Mouse (Mus musculus): ENCODE data around the gene Gm20388. TPM values are rescaled to one million over a fixed set of nuclear protein-coding genes. Genes with fewer than 3 reads are reported as not detected.

Gm20388 gene
- polyA plus RNA-seq, 1 experiment from 2014 or later: 12.4 TPM

- no peak overlapping the region for H3K9ac ChIP-seq (ENCODE audit: low read depth, low read length)
- no peaks in the 10 kb centered on the region for H3K4me1 ChIP-seq (ENCODE audit: control insufficient read depth, insufficient read depth, low read depth, low read length)
- no peak overlapping the region for H3K27ac ChIP-seq (ENCODE audit: low read depth, low read length)
- 3% methylated on average over 12 of the region's 12 CpGs for WGBS
- no peak for ATAC-seq
- no peaks in the 10 kb centered on the region for H3K36me3 ChIP-seq (ENCODE audit: control insufficient read depth, insufficient read depth, low read length)
- H3K4me2 ChIP-seq (ENCODE audit: low read length): no peak overlapping the region
- H3K4me3 ChIP-seq (ENCODE audit: low read length): no peak overlapping the region
- peaks cover 66% of the 10 kb centered on the region for H3K27me3 ChIP-seq (replicated peaks; ENCODE audit: control insufficient read depth, insufficient read depth, low read length)
- peaks cover 3% of the 10 kb centered on the region for H3K9me3 ChIP-seq (ENCODE audit: control insufficient read depth, low read length)
These were observed 1160.8 kb downstream of the Gm20388 start for GRCm38 (mm10) chr8:121071454-121071853.

GRCm38 (mm10) chr8:121072406-121073130, 1161.9 kb downstream of the Gm20388 start:
- Histone ChIP-seq H3K9me3 (ENCODE audit: control insufficient read depth, low read length) (peaks cover 3% of the 10 kb centered on the region), H3K9ac (ENCODE audit: low read depth, low read length) (no peak overlapping the region), H3K36me3 (ENCODE audit: control insufficient read depth, insufficient read depth, low read length) (no peaks in the 10 kb centered on the region), H3K27me3 (replicated peaks; ENCODE audit: control insufficient read depth, insufficient read depth, low read length) (peaks cover 77% of the 10 kb centered on the region), H3K4me1 (ENCODE audit: control insufficient read depth, insufficient read depth, low read depth, low read length) (no peaks in the 10 kb centered on the region), H3K4me3 (ENCODE audit: low read length) (no peak overlapping the region), H3K4me2 (ENCODE audit: low read length) (no peak overlapping the region), H3K27ac (ENCODE audit: low read depth, low read length) (no peak overlapping the region)
- 8% methylated on average over 11 of the region's 11 CpGs for WGBS
- no peak for ATAC-seq

- no peak overlapping the region for H3K27ac ChIP-seq (ENCODE audit: low read depth, low read length)
- 0 out of 2 replicates have a peak overlapping the region, but pooled peaks have one; percentile 21 for H3K4me2 ChIP-seq (ENCODE audit: low read length)
- no peak for ATAC-seq
- H3K9ac ChIP-seq (ENCODE audit: low read depth, low read length): no peak overlapping the region
- no peaks in the 10 kb centered on the region for H3K36me3 ChIP-seq (ENCODE audit: control insufficient read depth, insufficient read depth, low read length)
- H3K27me3 ChIP-seq (replicated peaks; ENCODE audit: control insufficient read depth, insufficient read depth, low read length): peaks cover 84% of the 10 kb centered on the region
- H3K4me1 ChIP-seq (ENCODE audit: control insufficient read depth, insufficient read depth, low read depth, low read length): no peaks in the 10 kb centered on the region
- WGBS: under 1% methylated on average over 47 of the region's 48 CpGs
- H3K4me3 ChIP-seq (ENCODE audit: low read length): peak overlapping the region; percentile 8; the same call in 1 of the 2 replicates
- H3K9me3 ChIP-seq (ENCODE audit: control insufficient read depth, low read length): peaks cover 6% of the 10 kb centered on the region
These were observed 1162.8 kb downstream of the Gm20388 start for GRCm38 (mm10) chr8:121073174-121074107.

- Histone ChIP-seq H3K27ac (ENCODE audit: low read depth, low read length) (no peak overlapping the region), H3K27me3 (replicated peaks; ENCODE audit: control insufficient read depth, insufficient read depth, low read length) (peaks cover 80% of the 10 kb centered on the region), H3K9me3 (ENCODE audit: control insufficient read depth, low read length) (peaks cover 6% of the 10 kb centered on the region), H3K4me1 (ENCODE audit: control insufficient read depth, insufficient read depth, low read depth, low read length) (no peaks in the 10 kb centered on the region), H3K9ac (ENCODE audit: low read depth, low read length) (no peak overlapping the region), H3K36me3 (ENCODE audit: control insufficient read depth, insufficient read depth, low read length) (no peaks in the 10 kb centered on the region), H3K4me3 (ENCODE audit: low read length) (no peak overlapping the region), H3K4me2 (ENCODE audit: low read length) (no peak overlapping the region)
- WGBS: 2% methylated on average over 15 of the region's 15 CpGs
- no peak for ATAC-seq
These were observed 1163.6 kb downstream of the Gm20388 start for GRCm38 (mm10) chr8:121074108-121074847.

GRCm38 (mm10) chr8:121074848-121075145, 1164.2 kb downstream of the Gm20388 start:
- H3K4me2 ChIP-seq (ENCODE audit: low read length): no peak overlapping the region
- H3K27me3 ChIP-seq (replicated peaks; ENCODE audit: control insufficient read depth, insufficient read depth, low read length): peaks cover 79% of the 10 kb centered on the region
- no peaks in the 10 kb centered on the region for H3K4me1 ChIP-seq (ENCODE audit: control insufficient read depth, insufficient read depth, low read depth, low read length)
- under 1% methylated on average over 10 of the region's 10 CpGs for WGBS
- no peak overlapping the region for H3K9ac ChIP-seq (ENCODE audit: low read depth, low read length)
- H3K27ac ChIP-seq (ENCODE audit: low read depth, low read length): no peak overlapping the region
- H3K9me3 ChIP-seq (ENCODE audit: control insufficient read depth, low read length): peaks cover 6% of the 10 kb centered on the region
- no peaks in the 10 kb centered on the region for H3K36me3 ChIP-seq (ENCODE audit: control insufficient read depth, insufficient read depth, low read length)
- no peak for ATAC-seq
- H3K4me3 ChIP-seq (ENCODE audit: low read length): no peak overlapping the region

GRCm38 (mm10) chr8:121075936-121076335, 1165.3 kb downstream of the Gm20388 start:
- no peaks in the 10 kb centered on the region for H3K36me3 ChIP-seq (ENCODE audit: control insufficient read depth, insufficient read depth, low read length)
- no peak overlapping the region for H3K4me2 ChIP-seq (ENCODE audit: low read length)
- WGBS: 2% methylated on average over 12 of the region's 13 CpGs
- H3K27me3 ChIP-seq (replicated peaks; ENCODE audit: control insufficient read depth, insufficient read depth, low read length): peaks cover 79% of the 10 kb centered on the region
- no peak overlapping the region for H3K27ac ChIP-seq (ENCODE audit: low read depth, low read length)
- no peak overlapping the region for H3K4me3 ChIP-seq (ENCODE audit: low read length)
- H3K9me3 ChIP-seq (ENCODE audit: control insufficient read depth, low read length): peaks cover 6% of the 10 kb centered on the region
- no peak overlapping the region for H3K9ac ChIP-seq (ENCODE audit: low read depth, low read length)
- no peaks in the 10 kb centered on the region for H3K4me1 ChIP-seq (ENCODE audit: control insufficient read depth, insufficient read depth, low read depth, low read length)
- no peak for ATAC-seq

- Histone ChIP-seq H3K4me3 (ENCODE audit: low read length) (no peak overlapping the region), H3K36me3 (ENCODE audit: control insufficient read depth, insufficient read depth, low read length) (no peaks in the 10 kb centered on the region), H3K27me3 (replicated peaks; ENCODE audit: control insufficient read depth, insufficient read depth, low read length) (peaks cover 79% of the 10 kb centered on the region), H3K4me1 (ENCODE audit: control insufficient read depth, insufficient read depth, low read depth, low read length) (no peaks in the 10 kb centered on the region), H3K4me2 (ENCODE audit: low read length) (no peak overlapping the region), H3K9ac (ENCODE audit: low read depth, low read length) (no peak overlapping the region), H3K9me3 (ENCODE audit: control insufficient read depth, low read length) (peaks cover 6% of the 10 kb centered on the region), H3K27ac (ENCODE audit: low read depth, low read length) (no peak overlapping the region)
- 6% methylated on average over 7 of the region's 7 CpGs for WGBS
- no peak for ATAC-seq
These were observed 1165.9 kb downstream of the Gm20388 start for GRCm38 (mm10) chr8:121076555-121076954.

- Histone ChIP-seq H3K27me3 (replicated peaks; ENCODE audit: control insufficient read depth, insufficient read depth, low read length) (peaks cover 81% of the 10 kb centered on the region), H3K27ac (ENCODE audit: low read depth, low read length) (no peak overlapping the region)
- WGBS: 5% methylated on average over 14 of the region's 14 CpGs
These were observed 1168.1 kb downstream of the Gm20388 start for GRCm38 (mm10) chr8:121078721-121079120.

GRCm38 (mm10) chr8:121079201-121079600, 1168.6 kb downstream of the Gm20388 start:
- Histone ChIP-seq H3K27ac (ENCODE audit: low read depth, low read length) (no peak overlapping the region), H3K9ac (ENCODE audit: low read depth, low read length) (no peak overlapping the region), H3K4me1 (ENCODE audit: control insufficient read depth, insufficient read depth, low read depth, low read length) (peaks cover 15% of the 10 kb centered on the region), H3K4me3 (ENCODE audit: low read length) (no peak overlapping the region), H3K27me3 (replicated peaks; ENCODE audit: control insufficient read depth, insufficient read depth, low read length) (peaks cover 82% of the 10 kb centered on the region), H3K4me2 (ENCODE audit: low read length) (no peak overlapping the region), H3K9me3 (ENCODE audit: control insufficient read depth, low read length) (peaks cover 6% of the 10 kb centered on the region), H3K36me3 (ENCODE audit: control insufficient read depth, insufficient read depth, low read length) (no peaks in the 10 kb centered on the region)
- no peak for ATAC-seq
- 4% methylated on average over 7 of the region's 7 CpGs for WGBS

More at GRCm38 (mm10) chr8:121078721-121079120, 1168.1 kb downstream of the Gm20388 start:
- Histone ChIP-seq H3K4me3 (ENCODE audit: low read length) (no peak overlapping the region), H3K36me3 (ENCODE audit: control insufficient read depth, insufficient read depth, low read length) (no peaks in the 10 kb centered on the region), H3K4me1 (ENCODE audit: control insufficient read depth, insufficient read depth, low read depth, low read length) (peaks cover 10% of the 10 kb centered on the region), H3K9me3 (ENCODE audit: control insufficient read depth, low read length) (peaks cover 6% of the 10 kb centered on the region), H3K4me2 (ENCODE audit: low read length) (no peak overlapping the region), H3K9ac (ENCODE audit: low read depth, low read length) (no peak overlapping the region)
- no peak for ATAC-seq
